Mouse (Mus musculus) C2C12 (cell line): ENCODE measurements around the gene Kifap3. TPM values are rescaled to one million over a fixed set of nuclear protein-coding genes. Genes with fewer than 3 reads are reported as not detected.

Source experiments
- H3K27me3 ChIP-seq: one replicate; pipeline ENCODE4 v1.6.1; 2011; ENCODE audit not compliant: control insufficient read depth, insufficient read depth, insufficient read length
- H3K36me3 ChIP-seq: one replicate; pipeline ENCODE4 v1.6.1; 2011; ENCODE audit not compliant: control insufficient read depth, insufficient read depth
- H3K4me3 ChIP-seq: one replicate; pipeline ENCODE4 v1.5.1; 2011; ENCODE audit warnings: mild to moderate bottlenecking, control low read depth; ENCODE audit not compliant: poor library complexity, insufficient read depth, severe bottlenecking
- H3K79me2 ChIP-seq: one replicate; pipeline ENCODE4 v1.6.1; 2011; ENCODE audit not compliant: control insufficient read depth, insufficient read depth
- H3K79me3 ChIP-seq: one replicate; pipeline ENCODE4 v1.6.1; 2011; ENCODE audit warnings: low read depth, control low read depth
- H3ac ChIP-seq: one replicate; pipeline ENCODE3; 2011; ENCODE audit warnings: low read depth; ENCODE audit not compliant: control insufficient read depth, insufficient read length
- CEBPB ChIP-seq: IDR thresholded peaks from one replicate; pipeline ENCODE4 v1.6.1; 2011; ENCODE audit warnings: low read depth, mild to moderate bottlenecking, control low read depth, moderate library complexity
- CTCF ChIP-seq: IDR thresholded peaks from one replicate; pipeline ENCODE4 v1.5.1; 2011; ENCODE audit not compliant: control insufficient read depth, insufficient read depth, insufficient read length
- FOSL1 ChIP-seq: IDR thresholded peaks from one replicate; pipeline ENCODE4 v1.8.0; 2011; ENCODE audit warnings: mild to moderate bottlenecking, low read length; ENCODE audit not compliant: poor library complexity, insufficient read depth, severe bottlenecking
- MAX ChIP-seq: IDR thresholded peaks from one replicate; pipeline ENCODE4 v1.6.1; 2011; ENCODE audit warnings: mild to moderate bottlenecking, control low read depth
- MYOD1 ChIP-seq: IDR thresholded peaks from one replicate; pipeline ENCODE4 v1.6.1; 2011; ENCODE audit warnings: low read depth; ENCODE audit not compliant: control insufficient read depth, insufficient read length
- MYOG ChIP-seq: IDR thresholded peaks from one replicate; pipeline ENCODE4 v1.6.1; 2011; ENCODE audit not compliant: control insufficient read depth, insufficient read length; ENCODE audit errors: extremely low read depth
- USF1 ChIP-seq: IDR thresholded peaks from one replicate; pipeline ENCODE4 v1.6.1; 2011; ENCODE audit warnings: low read depth, mild to moderate bottlenecking, control low read depth, moderate library complexity
- polyA plus RNA-seq: library from polyadenylated mRNA; unstranded; fragments of >200 nt; fragmentation: generic; extraction: Trizol; gene quantifications from one replicate; pipeline ENCODE4 v1.2.1, GENCODE M21; 2012; ENCODE audit warnings: missing spikeins

Kifap3 gene
- polyA plus RNA-seq, 1 experiment = 9.5 TPM

DNA sequence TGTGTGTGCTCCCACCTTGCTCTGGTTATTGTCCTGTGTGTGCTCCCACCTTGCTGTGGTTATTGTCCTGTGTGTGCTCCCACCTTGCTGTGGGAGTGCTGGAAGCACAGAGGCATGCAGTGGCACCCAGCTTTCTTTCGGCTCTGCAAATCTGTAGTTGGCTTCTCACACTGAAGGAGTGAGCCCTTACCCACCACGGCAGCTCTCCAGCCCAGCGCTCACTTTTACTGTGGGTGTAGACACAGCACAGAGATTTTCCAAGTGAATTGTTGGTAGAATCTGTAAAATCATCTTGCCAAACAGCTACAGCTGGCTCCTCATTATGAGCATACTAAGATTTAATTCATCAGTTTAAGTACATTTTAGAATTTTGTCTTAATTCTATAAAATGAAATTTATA is 93.8 kb downstream of the Kifap3 start:
- H3K36me3 ChIP-seq = no peaks in the 10 kb centered on the region
- H3K4me3 ChIP-seq = no peak overlapping the region
- no peak overlapping the region for H3ac ChIP-seq
- H3K27me3 ChIP-seq = no peaks in the 10 kb centered on the region
- H3K79me2 ChIP-seq = no peaks in the 10 kb centered on the region
- H3K79me3 ChIP-seq = no peaks in the 10 kb centered on the region
- TF ChIP-seq MYOD1 = no peak
- no peak for TF ChIP-seq MAX
- TF ChIP-seq MYOG = no peak
- TF ChIP-seq CTCF = no peak
- TF ChIP-seq USF1 = no peak
- no peak for TF ChIP-seq CEBPB
- no peak for TF ChIP-seq FOSL1

- Histone ChIP-seq H3K79me2 (no peaks in the 10 kb centered on the region), H3K79me3 (no peaks in the 10 kb centered on the region), H3K4me3 (no peak overlapping the region), H3ac (no peak overlapping the region), H3K27me3 (no peaks in the 10 kb centered on the region), H3K36me3 (no peaks in the 10 kb centered on the region)
- TF ChIP-seq CEBPB = no peak
- TF ChIP-seq MYOD1 = no peak
- TF ChIP-seq CTCF = no peak
- TF ChIP-seq FOSL1 = no peak
- no peak for TF ChIP-seq USF1
- TF ChIP-seq MAX = no peak
- no peak for TF ChIP-seq MYOG
These were observed 110.2 kb downstream of the Kifap3 start for GRCm38 (mm10) chr1:163889629-163890028.

DNA sequence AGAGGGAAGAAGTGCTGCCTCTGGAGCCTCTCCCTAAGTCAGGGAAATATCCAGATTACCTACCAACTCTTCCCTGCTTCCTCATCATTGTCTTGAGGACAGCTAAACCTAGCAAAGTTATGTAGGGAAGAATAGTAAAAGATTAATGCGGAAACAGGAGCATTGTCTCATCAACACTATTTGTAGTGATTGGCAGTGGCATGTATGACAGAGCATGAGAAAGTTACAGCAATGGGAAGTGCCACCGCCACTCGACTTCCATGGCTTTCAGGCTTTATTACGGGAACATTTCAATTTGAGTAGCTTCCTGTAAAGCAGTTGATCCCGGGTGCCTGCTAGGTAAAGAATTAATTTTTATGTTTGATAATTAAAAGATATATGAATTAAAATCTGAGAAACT is 113.9 kb downstream of the Kifap3 start:
- Histone ChIP-seq H3K27me3 (no peaks in the 10 kb centered on the region), H3K79me3 (no peaks in the 10 kb centered on the region)
- no peak for TF ChIP-seq MYOD1
- no peak for TF ChIP-seq FOSL1

GRCm38 (mm10) chr1:163893774-163894527 is 114.6 kb downstream of the Kifap3 start:
- no peak for TF ChIP-seq USF1
- TF ChIP-seq FOSL1 = no peak
- no peak for TF ChIP-seq MYOG
- Histone ChIP-seq H3K27me3 (no peaks in the 10 kb centered on the region), H3K79me3 (no peaks in the 10 kb centered on the region), H3K36me3 (no peaks in the 10 kb centered on the region), H3K4me3 (no peak overlapping the region), H3K79me2 (no peaks in the 10 kb centered on the region), H3ac (no peak overlapping the region)

More for the DNA sequence above, 113.9 kb downstream of the Kifap3 start:
- no peak overlapping the region for H3K4me3 ChIP-seq
- no peaks in the 10 kb centered on the region for H3K36me3 ChIP-seq
- no peak overlapping the region for H3ac ChIP-seq
- H3K79me2 ChIP-seq = no peaks in the 10 kb centered on the region

GRCm38 (mm10) chr1:163898291-163898764 is 118.9 kb downstream of the Kifap3 start:
- no peaks in the 10 kb centered on the region for H3K79me2 ChIP-seq
- no peaks in the 10 kb centered on the region for H3K36me3 ChIP-seq
- TF ChIP-seq MYOD1 = no peak
- H3K4me3 ChIP-seq = no peak overlapping the region
- H3K79me3 ChIP-seq = no peaks in the 10 kb centered on the region
- no peak overlapping the region for H3ac ChIP-seq
- H3K27me3 ChIP-seq = no peaks in the 10 kb centered on the region

- no peak overlapping the region for H3K4me3 ChIP-seq
- no peaks in the 10 kb centered on the region for H3K36me3 ChIP-seq
- H3K27me3 ChIP-seq = no peaks in the 10 kb centered on the region
- no peak for TF ChIP-seq FOSL1
- H3K79me2 ChIP-seq = no peaks in the 10 kb centered on the region
- no peaks in the 10 kb centered on the region for H3K79me3 ChIP-seq
- no peak overlapping the region for H3ac ChIP-seq
These were observed 120.2 kb downstream of the Kifap3 start for GRCm38 (mm10) chr1:163899575-163899974.
